Mouse (Mus musculus): ENCODE data around the gene Card9.

DNA sequence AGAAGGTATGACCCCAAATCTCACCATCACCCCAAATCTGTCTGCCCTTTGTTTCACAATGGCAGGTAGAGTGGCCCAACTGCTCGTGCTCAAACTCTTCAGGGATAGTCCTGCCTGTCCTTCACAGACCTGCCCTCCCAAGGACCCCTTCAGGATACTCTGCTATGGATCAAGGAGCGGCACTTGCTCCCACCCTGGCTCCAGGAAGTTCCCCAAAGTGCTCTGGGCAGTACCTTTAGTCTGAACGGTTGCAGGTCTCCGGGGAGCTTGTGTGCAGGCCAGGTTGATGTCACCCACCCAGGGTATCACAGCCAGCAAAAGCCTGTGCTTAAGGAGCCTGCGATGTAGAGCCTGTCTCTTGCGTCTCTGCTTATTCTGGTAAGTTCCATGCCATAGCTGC, 7.2 kb upstream of the Card9 start:
- TF ChIP-seq GATA1 (IDR thresholded peaks at IDR 0.05; ENCODE audit: borderline replicate concordance, low read length) (no peak), FLI1 (IDR thresholded peaks at IDR 0.05; ENCODE audit: low read length) (no peak)
